Mouse (Mus musculus) heart, postnatal 0 days (tissue): ENCODE results near the gene Spaca6. TPM values are rescaled to one million over a fixed set of nuclear protein-coding genes. Genes with fewer than 3 reads are reported as not detected.

Experiments used
- ATAC-seq: fragments of 200-750 bp; cut with Nextera tagmentation; 2 replicates; pipeline ENCODE4 v1.8.0; 2017; ENCODE audit warnings: low read depth, moderate number of reproducible peaks, moderate library complexity; ENCODE audit not compliant: insufficient read depth
- DNase-seq: peaks from one replicate; pipeline ENCODE4 v3.0.0-alpha.2; 2016; ENCODE audit warnings: low spot score
- H3K27ac ChIP-seq: fragments of 300-500 bp; sonication (generic); 2 replicates; pipeline ENCODE4 v1.5.1; 2014; ENCODE audit warnings: low read depth, mild to moderate bottlenecking
- H3K27me3 ChIP-seq: fragments of 300-500 bp; sonication (generic); 2 replicates; pipeline ENCODE4 v1.6.1; 2014; ENCODE audit warnings: low read length, mixed read lengths; ENCODE audit not compliant: control insufficient read depth, insufficient read depth
- H3K36me3 ChIP-seq: fragments of 300-500 bp; sonication (generic); replicated peaks from 2 replicates; pipeline ENCODE4 v1.6.1; 2014; ENCODE audit warnings: low read length, mixed read lengths; ENCODE audit not compliant: control insufficient read depth, insufficient read depth
- H3K4me1 ChIP-seq: fragments of 300-500 bp; sonication (generic); 2 replicates; pipeline ENCODE4 v1.6.1; 2014; ENCODE audit warnings: antibody characterized with exemption; ENCODE audit not compliant: control insufficient read depth, insufficient read depth
- H3K4me2 ChIP-seq: fragments of 300-500 bp; sonication (generic); 2 replicates; pipeline ENCODE4 v1.6.1; 2014; ENCODE audit warnings: low read depth, mild to moderate bottlenecking, low read length, moderate library complexity
- H3K4me3 ChIP-seq: fragments of 300-500 bp; sonication (generic); 2 replicates; pipeline ENCODE4 v1.5.1; 2014; ENCODE audit warnings: low read depth, low read length
- H3K9ac ChIP-seq: fragments of 300-500 bp; sonication (generic); replicated peaks from 2 replicates; pipeline ENCODE4 v1.6.1; 2014; ENCODE audit warnings: low read depth, low read length, mixed read lengths
- H3K9me3 ChIP-seq: fragments of 300-500 bp; sonication (generic); replicated peaks from 2 replicates; pipeline ENCODE4 v1.6.1; 2016; ENCODE audit warnings: low read length; ENCODE audit not compliant: control insufficient read depth
- CTCF ChIP-seq: IDR thresholded peaks from 2 replicates; pipeline ENCODE4 v1.5.1; 2016; ENCODE audit warnings: antibody characterized with exemption, control low read depth, low read depth
- EP300 ChIP-seq: IDR thresholded peaks from 2 replicates; pipeline ENCODE4 v1.6.1; 2016; ENCODE audit warnings: antibody characterized with exemption, low read depth
- WGBS: fragments of 180-500 bp; shearing (Covaris S2); extraction: QIAGEN DNeasy Blood & Tissue Kit; methylation state at CpG from one replicate; pipeline ENCODE4 v1.1.7; 2014; 5-methylcytosine and 5-hydroxymethylcytosine counted together
- polyA plus RNA-seq: library from polyadenylated mRNA; unstranded; fragments of >200 nt; fragmentation: Nextera tagmentation; extraction: Ambion mirVana; gene quantifications from 2 replicates; pipeline ENCODE4 v1.2.1, GENCODE M21; 2015
- total RNA-seq: library from RNA; depleted of rRNA; stranded (reverse); fragments of >200 nt; gene quantifications from 2 replicates; pipeline ENCODE4 v1.2.3, GENCODE M21; 2014; ENCODE audit warnings: low replicate concordance; rRNA removed

Spaca6 gene
- 1.6 and 23.6 TPM in 2 replicates for total RNA-seq
- 7.9 and 9.2 TPM in 2 replicates for polyA plus RNA-seq

DNA sequence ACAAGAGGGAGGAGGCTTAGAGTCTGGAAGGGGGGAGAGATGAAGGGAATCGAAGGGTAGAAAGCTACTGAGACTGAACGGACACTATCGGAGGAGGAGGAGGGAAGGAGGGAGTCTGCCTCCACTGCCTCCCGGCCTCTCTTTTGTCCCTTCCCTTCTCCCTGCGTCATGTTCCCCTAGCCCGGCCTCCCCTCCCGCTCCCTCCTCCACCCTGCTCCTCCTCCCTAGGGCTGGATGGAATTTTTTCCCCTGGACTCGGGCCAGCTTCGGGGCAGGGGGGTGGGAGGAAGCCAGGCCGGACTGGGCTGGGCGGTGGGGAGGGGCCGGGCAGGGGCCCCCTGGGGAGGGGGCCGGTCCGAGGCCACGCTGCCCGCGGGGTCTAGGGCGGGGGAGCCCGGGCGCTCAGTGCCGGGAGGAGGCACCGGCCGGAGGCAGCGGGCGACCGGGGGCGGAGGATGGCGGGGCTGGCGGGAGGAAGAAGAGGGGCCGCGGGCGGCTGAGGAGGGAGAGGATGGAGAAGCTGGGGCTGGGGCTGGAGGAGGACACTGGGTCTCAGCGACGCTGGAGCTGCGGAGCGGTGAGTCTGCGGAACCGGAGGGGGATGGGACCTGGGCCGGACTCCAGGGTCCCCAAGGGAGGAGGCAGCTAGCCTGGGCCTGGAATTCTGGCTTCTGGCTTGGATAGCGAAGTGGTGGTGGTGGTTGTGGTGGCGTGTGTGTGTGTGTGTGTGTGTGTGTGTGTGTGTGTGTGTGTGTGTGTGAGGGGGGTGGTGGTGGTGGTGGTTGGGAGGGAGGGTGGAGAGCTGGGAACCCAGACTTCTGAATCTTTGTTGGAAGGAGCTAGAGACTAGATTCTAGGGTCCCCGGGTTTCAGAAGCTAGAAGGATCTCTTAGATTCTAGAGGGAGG, at the start of gene Spaca6:
Gene Spaca6, plus strand, starts transcription at position 408 of the 907 bp plus-strand sequence.
- peak within 1 kb of the TSS; percentile 99 for H3K27ac ChIP-seq
- peak; percentile 94 for DNase-seq
- peaks cover 20% of the 10 kb centered on the region; the same call in 1 of the 2 replicates for H3K4me1 ChIP-seq
- H3K27me3 ChIP-seq, result no peaks in the 10 kb centered on the region
- peaks cover 3% of the 10 kb centered on the region; the same call in 1 of the 2 replicates for H3K36me3 ChIP-seq
- no peak; the same call in none of the 2 replicates for TF ChIP-seq EP300
- TF ChIP-seq CTCF, result no peak
- under 1% methylated on average over 35 of the region's 42 CpGs for WGBS
- peak within 1 kb of the TSS; percentile 93 for H3K4me2 ChIP-seq
- peak within 1 kb of the TSS; percentile 91 for H3K9ac ChIP-seq
- peak within 1 kb of the TSS; percentile 98 for H3K4me3 ChIP-seq
- no peaks in the 10 kb centered on the region for H3K9me3 ChIP-seq
- ATAC-seq, result peak; percentile 88

DNA sequence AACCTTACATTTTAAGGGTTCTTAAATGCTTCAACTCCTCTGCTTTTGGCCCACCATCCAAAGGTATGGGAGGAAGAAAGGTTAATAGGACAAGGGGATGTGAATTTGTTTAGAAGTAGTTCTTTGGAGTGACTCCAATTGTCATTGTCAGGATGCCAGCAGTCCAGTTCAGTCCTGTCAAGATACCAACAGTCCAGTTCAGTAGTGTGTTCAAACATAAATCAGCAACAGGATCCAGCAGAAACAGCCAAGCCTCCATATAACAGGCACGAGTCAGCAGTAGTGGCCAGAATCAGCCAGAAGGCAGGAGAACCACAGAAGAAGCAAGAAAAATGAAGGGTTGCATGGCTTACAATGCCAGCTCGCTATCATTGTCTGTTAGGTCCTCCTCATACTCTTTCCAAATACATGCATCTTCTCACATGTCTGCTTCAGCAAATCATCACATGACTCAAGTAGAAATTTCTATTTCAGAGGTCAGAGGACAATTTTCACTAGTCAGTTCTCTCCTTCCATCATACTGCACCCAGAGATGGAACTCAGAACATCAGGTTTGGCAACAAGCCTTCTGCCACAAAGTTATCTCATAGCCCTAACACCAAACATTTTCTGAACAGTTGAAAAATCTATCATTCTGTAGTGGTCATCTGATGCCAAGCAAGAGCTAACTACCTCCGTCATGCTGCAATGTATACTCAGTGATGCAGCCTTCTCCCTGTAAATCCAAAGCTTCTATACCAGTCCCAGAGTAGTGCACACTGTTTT, 35.9 kb upstream of the Spaca6 start:
- TF ChIP-seq CTCF (no peak), EP300 (no peak)
- DNase-seq, result no peak
- H3K9me3 ChIP-seq, result no peaks in the 10 kb centered on the region
- H3K4me3 ChIP-seq, result no peak overlapping the region
- WGBS, result 57% methylated on average over 3 of the region's 3 CpGs
- no peaks in the 10 kb centered on the region for H3K36me3 ChIP-seq
- H3K27me3 ChIP-seq, result no peaks in the 10 kb centered on the region
- no peak for ATAC-seq
- no peak overlapping the region for H3K4me2 ChIP-seq
- no peak overlapping the region for H3K27ac ChIP-seq
- H3K9ac ChIP-seq, result no peak overlapping the region
- no peaks in the 10 kb centered on the region for H3K4me1 ChIP-seq

- Histone ChIP-seq H3K9ac (no peak overlapping the region), H3K4me1 (no peaks in the 10 kb centered on the region), H3K4me3 (no peak overlapping the region), H3K9me3 (no peaks in the 10 kb centered on the region), H3K36me3 (no peaks in the 10 kb centered on the region), H3K4me2 (no peak overlapping the region), H3K27me3 (no peaks in the 10 kb centered on the region), H3K27ac (no peak overlapping the region)
- 10% methylated on average over 1 of the region's 1 CpGs for WGBS
- DNase-seq (peak; percentile 50), ATAC-seq (peak; percentile 44; the same call in 1 of the 2 replicates)
- TF ChIP-seq EP300, result no peak
- no peak for TF ChIP-seq CTCF
Observed at GRCm38 (mm10) chr17:17792578-17792977, 34.4 kb upstream of the Spaca6 start.

DNA sequence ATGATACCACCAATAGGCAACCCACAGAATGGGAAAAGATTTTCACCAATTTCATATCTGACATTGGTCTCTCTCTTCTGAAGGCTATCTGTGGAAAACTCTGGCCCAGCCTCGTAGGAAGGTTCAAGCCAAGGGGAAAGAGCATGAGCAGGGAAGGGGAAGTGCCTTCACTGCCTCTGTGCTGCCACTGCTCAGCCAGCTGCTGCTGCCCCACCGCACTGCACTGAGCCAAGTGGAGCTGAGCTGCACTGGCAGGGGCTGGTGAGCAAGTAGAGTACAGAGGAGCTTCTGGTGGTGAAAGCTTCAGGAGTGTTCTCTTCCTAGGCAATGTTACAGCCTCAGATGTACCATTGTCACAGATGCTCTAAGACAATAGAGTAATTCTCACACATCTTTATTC, 31.4 kb upstream of the Spaca6 start:
- no peak for DNase-seq
- no peaks in the 10 kb centered on the region for H3K27me3 ChIP-seq
- no peaks in the 10 kb centered on the region for H3K36me3 ChIP-seq
- ATAC-seq, result no peak
- no peaks in the 10 kb centered on the region for H3K9me3 ChIP-seq
- no peak overlapping the region for H3K4me2 ChIP-seq
- H3K4me3 ChIP-seq, result no peak overlapping the region
- no peak overlapping the region for H3K27ac ChIP-seq
- H3K9ac ChIP-seq, result no peak overlapping the region
- TF ChIP-seq EP300 (no peak), CTCF (no peak)
- no peaks in the 10 kb centered on the region for H3K4me1 ChIP-seq
- 33% methylated on average over 2 of the region's 2 CpGs for WGBS

DNA sequence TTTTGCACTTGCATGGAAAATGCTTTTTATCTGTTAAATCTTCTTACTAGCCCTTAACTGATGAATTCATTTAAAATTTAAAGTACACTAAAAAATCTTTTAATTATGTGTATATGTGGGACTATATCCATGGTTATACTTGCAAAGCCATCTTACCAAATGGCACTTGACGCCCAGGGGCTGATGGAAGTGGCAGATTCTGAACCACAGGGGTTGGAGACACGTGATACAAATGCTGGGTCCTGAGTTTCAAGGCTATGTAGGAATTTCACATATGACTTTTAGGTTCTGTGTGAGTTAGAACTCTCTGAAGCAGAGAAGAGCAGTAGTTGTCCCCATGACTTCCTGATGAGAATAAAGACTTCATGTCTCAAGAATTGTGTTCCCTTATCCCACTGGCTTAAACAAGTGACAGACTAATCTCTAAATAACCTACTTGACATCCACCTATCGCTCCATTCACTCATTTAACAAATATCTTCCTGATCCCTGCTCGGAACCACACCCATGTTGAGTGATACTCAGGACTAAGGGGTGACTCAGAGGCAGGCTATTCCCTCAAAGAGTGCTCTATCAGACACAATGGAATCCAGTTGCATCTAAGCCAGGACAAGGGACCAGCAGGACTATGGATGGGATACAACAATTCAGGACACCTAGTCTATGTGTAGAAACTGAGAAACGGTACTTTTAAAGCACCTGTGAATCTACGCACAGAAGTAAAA, 3.2 kb upstream of the Spaca6 start:
- no peak overlapping the region for H3K9ac ChIP-seq
- 71% methylated on average over 6 of the region's 6 CpGs for WGBS
- TF ChIP-seq CTCF (no peak), EP300 (no peak)
- no peak overlapping the region for H3K4me2 ChIP-seq
- DNase-seq, result no peak
- H3K4me3 ChIP-seq, result no peak overlapping the region
- H3K9me3 ChIP-seq, result no peaks in the 10 kb centered on the region
- no peaks in the 10 kb centered on the region for H3K27me3 ChIP-seq
- ATAC-seq, result no peak
- H3K27ac ChIP-seq, result no peak overlapping the region
- no peaks in the 10 kb centered on the region for H3K36me3 ChIP-seq
- H3K4me1 ChIP-seq, result no peaks in the 10 kb centered on the region
